Mouse (Mus musculus): ENCODE data around the gene Gm9970. TPM values are rescaled to one million over a fixed set of nuclear protein-coding genes. Genes with fewer than 3 reads are reported as not detected.

Gm9970 gene
- polyA plus RNA-seq, 1 experiment from 2014 or later = 0.68 TPM

DNA sequence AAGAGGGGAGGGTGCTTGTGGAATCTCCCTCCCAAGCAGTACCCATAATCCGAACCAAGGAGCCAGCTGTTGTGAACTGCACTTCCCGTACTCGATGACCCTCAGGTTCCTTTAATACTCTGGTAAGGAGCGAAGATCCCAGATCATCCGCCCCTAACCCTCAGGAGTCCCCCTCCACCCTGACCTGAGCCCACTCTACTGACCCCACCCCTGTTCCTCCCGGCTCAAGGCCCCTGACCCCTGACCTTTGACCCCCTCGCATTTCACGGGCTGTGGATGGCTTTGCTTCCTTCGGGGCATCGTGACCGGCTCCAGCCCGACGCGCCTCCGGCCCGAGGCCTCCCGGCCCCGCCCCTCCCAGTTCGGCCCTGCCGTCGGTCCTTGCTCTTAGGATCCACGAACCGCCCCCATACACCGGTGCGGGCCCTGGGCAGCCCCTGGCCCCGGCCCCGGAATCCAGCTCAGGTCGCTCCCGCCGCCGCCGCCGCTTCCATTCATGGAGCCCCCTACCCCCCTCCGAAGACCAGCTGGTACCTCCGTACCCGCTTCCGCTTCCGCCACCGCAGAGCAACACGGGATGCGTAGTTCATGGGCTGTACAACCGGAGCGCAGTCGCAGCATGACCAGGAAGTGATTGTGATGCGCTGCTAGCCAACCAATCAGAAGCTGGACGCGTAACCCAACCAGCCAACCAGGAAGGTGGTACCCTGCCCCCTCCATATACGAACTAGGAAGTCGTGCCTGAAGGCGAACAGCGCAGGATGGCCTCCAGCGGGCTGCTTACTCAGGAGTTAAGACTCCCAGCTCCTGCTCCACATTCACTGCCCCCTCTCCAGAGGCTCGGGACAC lies 39.1 kb downstream of the Gm9970 start, which contains the start of gene Zfp513:
Zfp513 (minus strand) TSS at position 562 of the 849 bp plus-strand sequence.
- peak within 1 kb of the TSS; percentile 94 for H3K4me2 ChIP-seq
- H3K27ac ChIP-seq (replicated peaks) = peak within 1 kb of the TSS; percentile 83
- peak; percentile 91 for ATAC-seq (ENCODE audit: extremely low read depth, insufficient number of reproducible peaks, low FRiP score, low TSS enrichment)
- peaks cover 82% of the 10 kb centered on the region for H3K36me3 ChIP-seq
- WGBS = under 1% methylated on average over 53 of the region's 53 CpGs
- peaks cover 24% of the 10 kb centered on the region for H3K4me1 ChIP-seq
- peak within 1 kb of the TSS; percentile 77 for H3K4me3 ChIP-seq
- H3K9ac ChIP-seq = peak within 1 kb of the TSS; percentile 90
- H3K9me3 ChIP-seq = peaks cover 4% of the 10 kb centered on the region
- H3K27me3 ChIP-seq (replicated peaks) = no peaks in the 10 kb centered on the region

DNA sequence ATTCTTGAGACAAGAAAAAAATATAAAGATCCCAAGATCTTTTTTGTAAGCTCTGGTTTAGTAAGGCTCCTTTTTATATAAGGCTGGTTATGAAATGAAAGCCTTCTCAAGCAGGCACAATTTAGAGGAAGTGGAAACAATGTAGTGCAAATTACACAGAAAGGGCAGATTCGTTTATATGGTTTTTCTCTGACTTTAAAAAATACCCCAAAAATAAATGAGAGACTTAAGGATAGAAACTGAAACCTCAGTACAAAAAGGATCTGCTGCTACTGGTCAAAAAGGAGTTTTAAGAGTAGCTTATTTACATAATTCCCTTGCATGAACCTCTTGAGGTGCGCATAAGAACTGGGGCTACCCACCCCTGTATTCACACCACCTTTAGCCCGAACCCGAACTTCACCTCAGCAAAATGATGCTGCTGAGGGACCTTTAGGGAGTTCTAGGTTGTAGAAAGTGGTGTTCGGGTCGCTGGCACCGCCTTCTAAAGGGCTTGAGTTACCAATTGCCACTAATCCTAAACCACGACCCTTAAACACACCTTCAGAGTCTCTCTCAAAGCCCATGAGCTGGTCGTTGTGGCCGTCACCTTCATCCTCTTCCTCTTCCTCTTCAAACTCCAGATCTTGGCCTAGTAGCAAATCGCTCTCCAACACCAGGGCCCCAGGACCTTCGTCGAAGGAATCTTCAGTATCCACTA lies 39.8 kb downstream of the Gm9970 start:
- 14% methylated on average over 13 of the region's 13 CpGs for WGBS
- Histone ChIP-seq H3K27me3 (replicated peaks) (no peaks in the 10 kb centered on the region), H3K36me3 (peaks cover 84% of the 10 kb centered on the region)

DNA sequence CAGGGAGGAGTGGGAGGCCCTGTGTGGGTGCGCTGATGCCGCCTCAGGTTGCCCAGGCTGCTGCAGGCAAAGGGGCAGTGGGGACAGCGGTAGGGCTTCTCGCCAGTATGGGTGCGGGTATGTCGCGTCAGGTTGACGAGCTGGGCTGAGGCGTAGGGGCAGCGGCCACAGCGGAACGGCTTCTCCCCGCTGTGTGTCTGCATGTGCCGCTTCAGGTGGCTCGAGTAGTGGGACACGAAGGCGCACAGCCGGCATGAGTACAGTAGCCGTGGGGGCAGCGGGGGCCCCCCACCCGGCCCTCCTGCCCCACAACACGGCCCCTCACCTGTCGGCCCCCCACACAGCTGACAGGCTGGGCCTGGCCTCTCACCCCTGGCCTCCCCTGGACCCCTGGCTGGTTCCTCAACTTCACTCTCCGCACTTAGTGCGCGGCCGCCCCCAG lies 40.7 kb downstream of the Gm9970 start:
- 88% methylated on average over 27 of the region's 27 CpGs for WGBS
- Histone ChIP-seq H3K36me3 (peaks cover 84% of the 10 kb centered on the region), H3K4me3 (peak overlapping the region; percentile 77; the same call in 1 of the 2 replicates), H3K4me1 (peaks cover 24% of the 10 kb centered on the region), H3K9me3 (peaks cover 4% of the 10 kb centered on the region), H3K27ac (replicated peaks) (no peak overlapping the region), H3K4me2 (peak overlapping the region; percentile 94), H3K27me3 (replicated peaks) (no peaks in the 10 kb centered on the region), H3K9ac (peak overlapping the region; percentile 90)
- ATAC-seq (ENCODE audit: extremely low read depth, insufficient number of reproducible peaks, low FRiP score, low TSS enrichment) = no peak

More for the DNA sequence above, 39.8 kb downstream of the Gm9970 start:
- peak overlapping the region; percentile 90 for H3K9ac ChIP-seq
- H3K4me1 ChIP-seq = peaks cover 24% of the 10 kb centered on the region
- peak overlapping the region; percentile 94 for H3K4me2 ChIP-seq
- peak overlapping the region; percentile 79 for H3K27ac ChIP-seq (replicated peaks)
- peaks cover 4% of the 10 kb centered on the region for H3K9me3 ChIP-seq
- ATAC-seq (ENCODE audit: extremely low read depth, insufficient number of reproducible peaks, low FRiP score, low TSS enrichment) = no peak
- peak overlapping the region; percentile 77 for H3K4me3 ChIP-seq

DNA sequence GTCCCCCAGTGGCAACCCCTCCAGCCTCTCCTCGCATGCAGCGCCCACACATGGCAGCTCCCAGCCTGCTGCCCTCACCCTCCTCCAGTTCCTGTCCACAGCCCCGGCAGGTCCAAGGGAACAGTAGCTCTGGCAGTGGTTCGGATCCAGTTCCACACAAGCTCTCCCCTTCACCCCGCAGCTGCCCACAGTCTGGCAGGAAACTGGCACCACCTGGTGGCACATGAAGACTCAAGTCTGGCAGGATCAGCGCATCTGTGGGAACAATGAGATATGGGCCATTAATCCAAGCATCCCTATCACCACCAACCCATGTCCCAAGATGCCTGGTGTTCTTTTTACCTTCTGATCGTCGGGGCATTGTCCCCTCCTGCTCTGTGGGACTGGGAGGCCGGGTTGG lies 41.1 kb downstream of the Gm9970 start:
- H3K9me3 ChIP-seq = peaks cover 4% of the 10 kb centered on the region
- H3K9ac ChIP-seq = no peak overlapping the region
- WGBS = 85% methylated on average over 9 of the region's 9 CpGs
- H3K4me3 ChIP-seq = 0 out of 2 replicates have a peak overlapping the region, but pooled peaks have one; percentile 77
- no peaks in the 10 kb centered on the region for H3K27me3 ChIP-seq (replicated peaks)
- H3K4me2 ChIP-seq = no peak overlapping the region
- no peak for ATAC-seq (ENCODE audit: extremely low read depth, insufficient number of reproducible peaks, low FRiP score, low TSS enrichment)
- H3K4me1 ChIP-seq = peaks cover 24% of the 10 kb centered on the region
- H3K27ac ChIP-seq (replicated peaks) = no peak overlapping the region
- H3K36me3 ChIP-seq = peaks cover 84% of the 10 kb centered on the region

DNA sequence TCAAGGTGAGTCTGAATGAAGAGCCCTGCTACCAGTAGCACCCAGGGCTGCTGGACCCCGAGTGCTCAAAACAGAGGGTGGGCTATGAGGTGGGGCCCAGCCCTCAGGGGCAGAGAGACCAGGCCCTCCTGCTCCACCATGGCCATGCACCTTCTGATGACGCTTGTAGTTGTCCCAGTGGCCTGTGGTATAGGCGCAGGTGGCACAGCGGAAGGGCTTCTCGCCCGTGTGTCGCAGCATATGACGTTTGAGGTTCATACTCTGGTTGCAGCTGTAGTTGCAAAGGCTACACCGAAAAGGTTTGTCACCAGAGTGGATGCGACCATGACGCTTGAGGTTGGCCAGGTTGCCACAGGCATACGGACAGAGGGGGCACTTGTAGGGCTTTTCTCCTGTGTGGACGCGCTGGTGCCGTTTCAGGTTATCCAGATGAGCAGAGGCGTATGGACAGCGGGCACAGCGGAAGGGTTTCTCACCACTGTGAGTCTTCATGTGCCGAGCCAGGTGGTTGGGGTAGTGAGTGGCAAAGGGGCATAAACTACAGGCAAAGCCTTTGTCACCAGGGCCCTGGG lies 41.6 kb downstream of the Gm9970 start:
- H3K9ac ChIP-seq = no peak overlapping the region
- WGBS = 88% methylated on average over 19 of the region's 19 CpGs

DNA sequence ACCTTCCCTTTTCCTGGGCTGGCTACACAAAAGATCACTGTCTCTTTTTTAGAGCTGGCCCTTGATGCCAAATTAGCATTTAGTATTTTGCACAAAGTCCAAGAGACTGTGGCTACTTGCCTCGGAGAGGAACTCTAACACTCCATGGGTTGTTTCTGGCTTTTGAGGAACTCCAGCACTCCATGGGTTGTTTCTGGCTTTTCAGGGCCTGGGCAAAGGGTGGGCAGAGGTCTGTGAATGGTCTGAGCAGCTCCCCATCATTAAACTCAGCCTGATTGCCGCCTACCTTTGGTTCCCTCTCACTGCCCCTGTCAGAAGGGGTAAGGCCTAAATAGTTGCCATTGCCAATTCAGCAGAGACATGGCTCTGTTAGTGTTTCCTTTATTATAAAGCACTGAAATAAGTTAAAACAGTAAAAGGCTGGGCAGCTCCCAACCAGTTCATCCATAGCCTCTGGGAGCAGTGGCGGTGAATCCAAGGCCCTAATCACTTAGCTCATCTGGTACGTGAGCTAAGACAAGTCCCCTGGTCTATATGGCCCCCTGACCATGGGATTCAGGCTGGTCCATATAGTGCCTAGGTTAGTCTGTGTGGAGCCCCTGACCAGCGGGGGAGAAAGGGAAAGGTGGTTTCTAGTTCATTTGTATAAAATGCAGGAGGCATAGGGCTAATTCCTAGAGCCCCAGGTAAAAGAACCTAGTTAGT lies 42.3 kb downstream of the Gm9970 start:
- H3K4me2 ChIP-seq = no peak overlapping the region
- H3K36me3 ChIP-seq = peaks cover 79% of the 10 kb centered on the region
- WGBS = 79% methylated on average over 5 of the region's 5 CpGs
- no peaks in the 10 kb centered on the region for H3K27me3 ChIP-seq (replicated peaks)
- H3K4me1 ChIP-seq = peaks cover 34% of the 10 kb centered on the region
- peaks cover 4% of the 10 kb centered on the region for H3K9me3 ChIP-seq
- no peak overlapping the region for H3K27ac ChIP-seq (replicated peaks)
- no peak overlapping the region for H3K4me3 ChIP-seq
- ATAC-seq (ENCODE audit: extremely low read depth, insufficient number of reproducible peaks, low FRiP score, low TSS enrichment) = no peak
- H3K9ac ChIP-seq = no peak overlapping the region

More for the DNA sequence above, 41.6 kb downstream of the Gm9970 start:
- H3K4me2 ChIP-seq = no peak overlapping the region
- no peak for ATAC-seq (ENCODE audit: extremely low read depth, insufficient number of reproducible peaks, low FRiP score, low TSS enrichment)
- H3K4me3 ChIP-seq = no peak overlapping the region
- H3K4me1 ChIP-seq = peaks cover 28% of the 10 kb centered on the region
- H3K27ac ChIP-seq (replicated peaks) = no peak overlapping the region
- peaks cover 84% of the 10 kb centered on the region for H3K36me3 ChIP-seq
- H3K27me3 ChIP-seq (replicated peaks) = no peaks in the 10 kb centered on the region
- peaks cover 4% of the 10 kb centered on the region for H3K9me3 ChIP-seq

DNA sequence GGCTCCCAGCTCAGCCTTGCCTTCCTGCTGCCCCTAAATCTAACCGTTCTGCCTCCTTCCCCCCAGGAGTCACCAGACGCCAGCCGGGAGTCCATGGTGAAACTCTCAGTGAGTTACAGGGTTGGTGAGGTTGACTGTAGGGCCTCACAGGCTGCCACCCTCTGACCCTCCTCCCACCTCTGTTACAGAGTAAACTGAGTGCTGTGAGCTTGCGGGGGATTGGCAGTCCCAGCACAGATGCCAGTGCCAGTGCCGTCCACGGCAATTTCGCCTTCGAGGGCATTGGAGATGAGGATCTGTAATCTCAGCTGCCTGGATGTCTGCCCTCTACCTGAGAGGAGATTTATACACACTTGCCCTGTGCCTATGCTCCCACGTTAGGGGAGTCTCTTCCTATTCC lies 42.9 kb downstream of the Gm9970 start:
- no peak for ATAC-seq (ENCODE audit: extremely low read depth, insufficient number of reproducible peaks, low FRiP score, low TSS enrichment)
- Histone ChIP-seq H3K4me1 (peaks cover 34% of the 10 kb centered on the region), H3K4me3 (no peak overlapping the region), H3K9me3 (peaks cover 4% of the 10 kb centered on the region), H3K9ac (no peak overlapping the region), H3K4me2 (no peak overlapping the region), H3K36me3 (peaks cover 73% of the 10 kb centered on the region), H3K27ac (replicated peaks) (0 out of 2 replicates have a peak overlapping the region, but pooled peaks have one; percentile 15), H3K27me3 (replicated peaks) (no peaks in the 10 kb centered on the region)
- 76% methylated on average over 9 of the region's 9 CpGs for WGBS

DNA sequence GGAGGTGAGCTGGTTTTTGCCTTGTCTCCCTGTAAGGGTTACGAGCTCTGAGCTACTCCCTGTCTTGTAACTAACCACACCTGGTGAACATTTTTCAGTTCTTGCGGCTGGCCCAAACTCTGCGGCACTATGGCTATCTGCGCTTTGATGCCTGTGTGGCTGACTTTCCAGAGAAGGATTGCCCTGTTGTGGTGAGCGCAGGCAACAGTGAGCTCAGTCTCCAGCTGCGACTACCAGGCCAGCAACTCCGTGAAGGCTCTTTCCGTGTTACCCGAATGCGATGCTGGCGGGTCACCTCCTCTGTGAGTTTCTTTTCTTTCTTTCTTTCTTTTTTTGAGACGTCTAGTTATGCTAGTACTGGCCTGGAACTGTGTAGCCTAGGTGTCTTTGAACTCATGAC lies 44.0 kb downstream of the Gm9970 start:
- Histone ChIP-seq H3K27me3 (replicated peaks) (no peaks in the 10 kb centered on the region), H3K9me3 (peaks cover 4% of the 10 kb centered on the region), H3K27ac (replicated peaks) (no peak overlapping the region), H3K4me3 (no peak overlapping the region), H3K9ac (no peak overlapping the region), H3K4me2 (no peak overlapping the region), H3K36me3 (peaks cover 64% of the 10 kb centered on the region), H3K4me1 (peaks cover 29% of the 10 kb centered on the region)
- no peak for ATAC-seq (ENCODE audit: extremely low read depth, insufficient number of reproducible peaks, low FRiP score, low TSS enrichment)
- WGBS = 92% methylated on average over 12 of the region's 12 CpGs

DNA sequence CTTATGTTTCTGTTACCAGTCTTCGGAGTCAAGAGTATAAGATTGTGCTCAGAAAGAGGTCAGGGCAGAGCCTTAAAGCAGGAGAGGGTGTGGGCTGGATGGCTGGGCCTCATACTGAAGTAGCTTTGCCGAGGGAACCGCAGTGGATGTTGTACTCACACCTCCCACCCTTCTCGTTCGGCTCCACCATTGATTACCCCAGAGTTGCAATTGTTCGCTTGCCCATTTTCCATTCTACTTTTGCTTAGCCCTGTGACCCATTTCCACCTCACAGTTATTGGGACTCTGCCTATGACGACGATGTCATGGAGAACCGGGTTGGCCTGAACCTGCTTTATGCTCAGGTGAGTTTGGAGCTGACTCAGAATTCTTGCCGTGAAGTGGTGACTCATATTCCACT lies 44.8 kb downstream of the Gm9970 start:
- Histone ChIP-seq H3K27me3 (replicated peaks) (no peaks in the 10 kb centered on the region), H3K9ac (no peak overlapping the region), H3K4me2 (no peak overlapping the region), H3K36me3 (peaks cover 68% of the 10 kb centered on the region), H3K9me3 (peaks cover 4% of the 10 kb centered on the region), H3K4me3 (no peak overlapping the region), H3K4me1 (peaks cover 35% of the 10 kb centered on the region), H3K27ac (replicated peaks) (no peak overlapping the region)
- no peak for ATAC-seq (ENCODE audit: extremely low read depth, insufficient number of reproducible peaks, low FRiP score, low TSS enrichment)
- 89% methylated on average over 10 of the region's 10 CpGs for WGBS

DNA sequence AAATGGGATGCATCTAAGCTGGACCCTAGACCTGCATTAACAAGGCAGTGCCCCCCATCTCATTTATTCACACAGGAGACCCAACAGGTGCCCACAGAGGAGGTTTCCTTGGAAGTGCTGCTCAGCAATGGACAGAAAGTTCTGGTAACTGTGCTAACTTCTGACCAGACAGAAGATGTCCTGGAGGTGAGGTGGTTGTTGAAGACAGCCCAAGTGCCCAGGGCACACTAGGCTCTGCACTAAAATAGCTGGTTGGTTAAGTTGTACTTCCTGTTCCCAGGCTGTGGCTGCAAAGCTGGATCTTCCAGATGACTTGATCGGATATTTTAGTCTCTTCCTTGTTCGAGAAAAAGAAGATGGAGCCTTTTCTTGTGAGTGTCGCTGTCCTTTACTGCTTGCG lies 45.4 kb downstream of the Gm9970 start:
- WGBS = 92% methylated on average over 4 of the region's 4 CpGs
- Histone ChIP-seq H3K27ac (replicated peaks) (no peak overlapping the region), H3K9ac (no peak overlapping the region), H3K4me3 (no peak overlapping the region), H3K9me3 (peaks cover 4% of the 10 kb centered on the region), H3K36me3 (peaks cover 74% of the 10 kb centered on the region), H3K27me3 (replicated peaks) (no peaks in the 10 kb centered on the region), H3K4me1 (peaks cover 31% of the 10 kb centered on the region), H3K4me2 (no peak overlapping the region)
- no peak for ATAC-seq (ENCODE audit: extremely low read depth, insufficient number of reproducible peaks, low FRiP score, low TSS enrichment)
